Mouse (Mus musculus) ovary, postnatal 36 days (tissue): ENCODE measurements around the gene Grb10.

Experiments used
- DNase-seq: peaks from one replicate; pipeline ENCODE4 v3.0.0; 2022; ENCODE audit warnings: low spot score, mixed read lengths

Gene Grb10

GRCm38 (mm10) chr11:11967519-11967918, 71.0 kb downstream of the Grb10 start:
- no peak for DNase-seq

DNA sequence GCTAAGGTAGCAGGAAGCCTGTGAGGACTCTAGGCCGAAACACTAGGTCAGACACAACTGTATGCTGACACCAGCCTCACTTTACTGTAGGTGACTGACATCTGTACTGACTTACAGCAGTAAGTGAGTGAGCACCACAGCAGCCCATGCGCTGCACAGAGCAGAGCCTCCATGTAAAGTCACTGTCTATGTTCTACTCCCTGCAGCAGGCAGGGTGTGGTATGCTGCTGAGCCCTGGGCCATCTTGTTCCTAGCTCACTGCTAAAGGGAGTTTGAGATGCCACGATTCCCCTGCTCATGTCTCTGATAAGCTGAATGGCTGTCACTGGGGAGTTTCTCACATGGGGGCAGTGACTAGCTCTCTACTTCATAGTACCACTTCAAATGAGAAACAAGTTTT, 72.3 kb downstream of the Grb10 start:
- DNase-seq: no peak

GRCm38 (mm10) chr11:11965501-11966125, 72.9 kb downstream of the Grb10 start:
- DNase-seq: peak; percentile 43

DNA sequence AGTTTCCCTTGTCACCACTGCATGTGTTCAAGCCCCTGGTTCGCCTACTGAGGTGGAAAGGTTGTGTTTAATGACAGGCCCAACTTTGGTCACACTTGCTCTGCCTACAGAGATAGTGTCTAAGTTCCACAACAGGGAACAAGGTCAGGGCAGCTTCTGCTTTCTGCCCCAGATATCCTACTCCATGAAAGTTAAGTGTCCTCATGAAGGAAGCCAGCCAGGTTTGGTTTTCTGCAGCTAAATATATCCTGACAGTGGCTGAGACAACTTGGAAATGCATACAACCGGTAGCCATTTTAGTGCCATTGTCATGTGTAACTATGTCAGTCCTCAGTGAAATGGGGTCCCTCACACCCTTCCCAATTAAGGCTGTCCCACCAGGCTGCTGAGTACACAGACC, 73.8 kb downstream of the Grb10 start:
- no peak for DNase-seq

- DNase-seq: no peak
These were observed 74.9 kb downstream of the Grb10 start for GRCm38 (mm10) chr11:11963587-11963986.

DNA sequence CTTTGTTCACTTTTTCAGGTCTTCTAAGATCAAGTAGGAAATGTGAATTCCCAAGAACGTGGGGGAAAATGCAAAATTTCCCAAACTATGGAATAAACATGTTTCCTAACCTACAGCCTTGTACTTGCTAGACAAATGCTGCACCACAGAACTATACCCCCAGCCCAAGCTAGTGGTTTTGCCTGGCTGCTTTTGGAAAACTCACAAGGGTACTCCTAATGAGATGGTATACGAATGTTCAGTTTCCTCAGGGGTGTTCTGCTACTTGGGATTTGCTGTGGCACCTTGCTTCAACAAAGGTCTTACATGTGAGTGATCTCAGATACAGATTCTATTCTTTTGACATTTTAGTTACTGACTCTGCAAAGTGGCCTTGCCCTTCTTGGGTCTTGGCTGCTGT, 75.4 kb downstream of the Grb10 start:
- DNase-seq: no peak

DNA sequence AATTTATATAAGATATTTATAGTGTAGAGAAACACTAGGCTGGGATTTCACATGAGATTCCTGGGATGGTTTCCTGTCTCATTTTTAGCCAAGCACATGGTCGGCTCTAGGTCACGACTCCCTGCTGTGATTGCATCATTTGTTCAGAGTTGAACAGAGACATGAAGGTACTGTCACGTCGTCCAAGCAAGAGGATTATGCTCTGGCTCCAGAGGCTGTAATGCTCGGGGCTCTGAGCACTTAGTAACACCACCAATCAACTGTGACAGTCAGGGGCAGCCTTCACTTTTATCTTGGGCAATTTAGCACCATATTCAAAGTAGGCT, 75.9 kb downstream of the Grb10 start:
- DNase-seq: no peak

DNA sequence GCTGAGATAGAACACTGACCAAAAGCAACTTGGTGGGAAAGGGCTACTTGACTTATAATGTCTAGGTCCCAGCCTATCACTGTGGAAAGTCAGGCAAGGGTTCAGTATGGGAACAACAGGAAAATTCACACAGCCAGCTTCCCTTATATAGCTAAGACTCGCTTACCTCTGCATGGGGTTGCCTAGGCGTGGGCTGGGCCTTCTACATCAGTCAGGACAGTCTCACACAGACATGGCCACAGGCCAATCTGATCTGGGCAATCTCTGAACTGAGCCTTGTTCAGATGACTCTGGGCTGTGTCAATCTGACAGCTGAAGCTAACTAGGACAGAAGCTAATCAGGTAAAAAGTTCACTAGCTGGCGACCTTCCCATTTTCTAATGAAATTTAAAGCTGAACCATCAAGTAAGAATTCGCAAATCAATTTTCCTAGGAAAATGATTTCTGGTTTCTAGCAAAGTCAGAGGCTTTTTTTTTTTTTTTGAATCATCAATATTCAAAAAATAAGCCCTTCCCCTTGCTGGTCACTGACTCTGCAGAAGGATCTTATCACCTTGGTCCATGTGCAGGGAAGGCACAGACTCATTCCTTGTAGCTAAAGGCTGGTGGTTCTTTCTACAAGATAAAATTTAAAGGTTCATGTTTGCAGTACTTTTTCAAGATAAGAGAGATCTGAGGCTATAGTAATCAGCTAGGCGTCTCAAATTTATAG, 76.4 kb downstream of the Grb10 start:
- DNase-seq: no peak

DNA sequence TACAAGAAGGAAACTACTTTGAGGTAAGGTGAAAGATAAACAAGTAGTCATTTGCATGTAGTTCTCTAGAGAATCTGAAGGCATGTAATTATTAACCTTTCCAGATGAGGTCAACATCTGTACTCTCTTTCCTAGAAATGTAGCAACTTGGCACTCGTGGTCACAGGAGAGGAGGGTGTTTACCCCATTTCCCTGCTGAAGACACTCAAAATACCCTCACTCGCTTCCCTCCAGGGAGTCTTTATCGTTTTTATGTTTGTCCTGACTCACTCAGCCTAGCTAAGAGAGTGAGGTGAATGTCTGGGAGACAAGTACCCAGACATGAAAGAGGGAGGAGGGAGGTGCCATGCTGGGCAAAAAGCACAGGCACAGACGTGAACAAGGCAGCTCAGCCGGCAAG, 77.6 kb downstream of the Grb10 start:
- DNase-seq: no peak

- no peak for DNase-seq
These were observed 78.3 kb downstream of the Grb10 start for GRCm38 (mm10) chr11:11960227-11960626.

GRCm38 (mm10) chr11:11958479-11958878, 80.0 kb downstream of the Grb10 start:
- no peak for DNase-seq

GRCm38 (mm10) chr11:11958061-11958361, 80.5 kb downstream of the Grb10 start:
- no peak for DNase-seq

DNA sequence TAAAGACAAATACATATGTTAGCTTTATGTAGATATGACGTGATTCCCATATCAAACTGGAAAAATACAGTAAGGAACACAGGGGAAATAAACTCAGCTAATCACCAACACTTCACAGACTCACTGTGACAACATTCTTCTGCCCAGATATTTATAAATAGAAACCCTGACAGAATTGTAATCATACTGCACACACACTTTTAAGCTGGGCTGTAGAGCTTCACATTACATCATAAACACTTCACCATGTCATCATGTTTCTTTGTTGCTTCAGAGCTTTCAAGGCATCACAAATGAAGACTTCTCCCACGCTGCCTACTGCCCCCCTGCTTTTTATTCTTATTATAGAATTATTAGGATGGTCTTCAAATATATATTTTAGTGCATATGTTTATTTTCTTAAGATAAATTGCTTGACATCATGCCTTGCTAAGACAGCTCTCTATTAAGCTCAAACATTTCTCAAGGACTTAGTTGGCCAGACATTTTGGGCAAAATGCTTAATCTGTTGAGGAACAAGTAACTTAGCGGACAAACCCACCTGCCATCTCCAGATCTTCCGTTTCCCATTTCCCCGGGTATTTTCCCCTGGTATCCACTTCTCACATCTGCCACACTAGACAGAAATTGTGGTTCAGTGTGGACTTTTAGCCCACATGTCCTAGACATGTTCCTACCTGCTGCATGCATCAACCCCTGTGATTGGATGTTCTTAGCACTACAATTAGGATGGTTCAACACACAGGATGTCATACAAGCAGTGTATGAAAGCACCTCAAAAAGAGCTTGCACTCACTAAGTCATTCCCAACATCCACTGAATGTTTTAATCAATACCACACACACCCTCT, 81.0 kb downstream of the Grb10 start:
- DNase-seq: no peak

- no peak for DNase-seq
These were observed 82.7 kb downstream of the Grb10 start for GRCm38 (mm10) chr11:11955783-11956182.

- DNase-seq: no peak
These were observed 83.9 kb downstream of the Grb10 start for GRCm38 (mm10) chr11:11954606-11955005.

- no peak for DNase-seq
These were observed 84.4 kb downstream of the Grb10 start for GRCm38 (mm10) chr11:11954115-11954438.

- no peak for DNase-seq
These were observed 84.9 kb downstream of the Grb10 start for GRCm38 (mm10) chr11:11953364-11954114.

- no peak for DNase-seq
These were observed 85.9 kb downstream of the Grb10 start for GRCm38 (mm10) chr11:11952569-11952968.

GRCm38 (mm10) chr11:11948988-11949365, 89.5 kb downstream of the Grb10 start:
- DNase-seq: no peak

GRCm38 (mm10) chr11:11948321-11948987, 90.0 kb downstream of the Grb10 start:
- no peak for DNase-seq

DNA sequence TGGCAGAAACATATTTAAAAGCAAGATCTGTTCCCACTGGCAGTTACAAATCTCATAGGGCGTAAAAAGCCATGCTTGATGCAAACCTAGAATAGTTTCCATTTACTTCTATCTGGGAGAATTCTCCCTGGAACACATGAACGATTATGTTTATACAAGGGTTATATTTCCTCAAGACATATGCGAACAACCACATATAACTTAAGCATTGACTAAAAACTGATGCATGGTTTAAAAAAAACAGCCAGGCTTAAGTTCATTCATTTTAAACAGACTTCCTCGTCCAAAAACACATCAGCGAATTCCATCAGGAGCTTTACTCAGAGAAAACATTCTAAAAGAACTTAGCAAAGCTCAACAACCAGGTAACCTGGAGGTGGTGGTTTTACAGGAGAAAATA, 90.6 kb downstream of the Grb10 start:
- DNase-seq: no peak

- no peak for DNase-seq
These were observed 92.7 kb downstream of the Grb10 start for GRCm38 (mm10) chr11:11945766-11946165.
